Mouse (Mus musculus) forebrain, postnatal 0 days (tissue): ENCODE results near the gene Ankrd36. TPM values are rescaled to one million over a fixed set of nuclear protein-coding genes. Genes with fewer than 3 reads are reported as not detected.
A peak's percentile ranks its signal among the peaks of the same experiment; 100 is the strongest.

ENCODE experiments used
- ATAC-seq: fragments of 200-750 bp; cut with Nextera tagmentation; 2 replicates; pipeline ENCODE4 v1.8.0; 2017; ENCODE audit warnings: mild to moderate bottlenecking, moderate library complexity
- DNase-seq: peaks from one replicate; pipeline ENCODE4 v3.0.0-alpha.2; 2015
- H3K27ac ChIP-seq: fragments of 300-500 bp; sonication (generic); 2 replicates; pipeline ENCODE4 v1.5.1; 2014; ENCODE audit warnings: low read depth, mild to moderate bottlenecking, antibody characterized with exemption, low read length, moderate library complexity, mixed read lengths
- H3K27me3 ChIP-seq: fragments of 300-500 bp; sonication (generic); 2 replicates; pipeline ENCODE4 v1.6.1; 2014; ENCODE audit warnings: mild to moderate bottlenecking, low read length, mixed read lengths; ENCODE audit not compliant: insufficient read depth
- H3K36me3 ChIP-seq: fragments of 300-500 bp; sonication (generic); 2 replicates; pipeline ENCODE4 v1.6.1; 2014; ENCODE audit warnings: mild to moderate bottlenecking, moderate library complexity; ENCODE audit not compliant: insufficient read depth
- H3K4me1 ChIP-seq: fragments of 300-500 bp; sonication (generic); 2 replicates; pipeline ENCODE4 v1.6.1; 2014; ENCODE audit warnings: antibody characterized with exemption; ENCODE audit not compliant: insufficient read depth
- H3K4me2 ChIP-seq: fragments of 300-500 bp; sonication (generic); 2 replicates; pipeline ENCODE4 v1.6.1; 2014; ENCODE audit warnings: low read depth, mild to moderate bottlenecking, moderate library complexity
- H3K4me3 ChIP-seq: fragments of 300-500 bp; sonication (generic); 2 replicates; pipeline ENCODE4 v1.5.1; 2014; ENCODE audit warnings: low read depth, low read length, mixed read lengths
- H3K9ac ChIP-seq: fragments of 300-500 bp; sonication (generic); 2 replicates; pipeline ENCODE4 v1.6.1; 2014; ENCODE audit warnings: mild to moderate bottlenecking
- H3K9me3 ChIP-seq: fragments of 300-500 bp; sonication (generic); 2 replicates; pipeline ENCODE4 v1.6.1; 2016; ENCODE audit warnings: low read length
- CTCF ChIP-seq: sonication (generic); IDR thresholded peaks from 2 replicates; pipeline ENCODE4 v1.5.1; 2016; ENCODE audit warnings: antibody characterized with exemption, control low read depth, low read depth
- WGBS: fragments of 180-500 bp; shearing (Covaris S2); extraction: QIAGEN DNeasy Blood & Tissue Kit; methylation state at CpG from one replicate; pipeline ENCODE4 v1.1.7; 2014; 5-methylcytosine and 5-hydroxymethylcytosine counted together
- polyA plus RNA-seq: library from polyadenylated mRNA; unstranded; fragments of >200 nt; fragmentation: Nextera tagmentation; extraction: Ambion mirVana; gene quantifications from 2 replicates; pipeline ENCODE4 v1.2.1, GENCODE M21; 2015
- total RNA-seq: library from RNA; depleted of rRNA; stranded (reverse); fragments of >200 nt; gene quantifications from 2 replicates; pipeline ENCODE4 v1.2.3, GENCODE M21; 2014

The Ankrd36 gene
- total and polyA plus RNA-seq, 2 experiments from 2014 or later, result 0.24 TPM; not detected in 1

GRCm38 (mm10) chr11:5702271-5702956 lies 132.9 kb downstream of the Ankrd36 start:
- ATAC-seq (no peak), DNase-seq (no peak)
- WGBS, result 64% methylated on average over 5 of the region's 5 CpGs
- H3K9ac ChIP-seq, result no peak overlapping the region
- H3K27ac ChIP-seq, result no peak overlapping the region
- H3K4me2 ChIP-seq, result no peak overlapping the region
- H3K4me1 ChIP-seq, result peaks cover 6% of the 10 kb centered on the region; the same call in 1 of the 2 replicates
- no peaks in the 10 kb centered on the region for H3K27me3 ChIP-seq
- TF ChIP-seq CTCF, result no peak
- H3K4me3 ChIP-seq, result no peak overlapping the region
- H3K36me3 ChIP-seq, result peaks cover 20% of the 10 kb centered on the region
- no peaks in the 10 kb centered on the region for H3K9me3 ChIP-seq

GRCm38 (mm10) chr11:5702957-5703332 lies 133.5 kb downstream of the Ankrd36 start:
- Histone ChIP-seq H3K4me1 (peaks cover 6% of the 10 kb centered on the region; the same call in 1 of the 2 replicates), H3K9ac (no peak overlapping the region), H3K27me3 (no peaks in the 10 kb centered on the region), H3K4me2 (no peak overlapping the region), H3K4me3 (no peak overlapping the region), H3K9me3 (no peaks in the 10 kb centered on the region), H3K27ac (no peak overlapping the region), H3K36me3 (peaks cover 20% of the 10 kb centered on the region)
- TF ChIP-seq CTCF, result no peak
- WGBS, result 83% methylated on average over 6 of the region's 6 CpGs
- no peak for ATAC-seq
- DNase-seq, result no peak

DNA sequence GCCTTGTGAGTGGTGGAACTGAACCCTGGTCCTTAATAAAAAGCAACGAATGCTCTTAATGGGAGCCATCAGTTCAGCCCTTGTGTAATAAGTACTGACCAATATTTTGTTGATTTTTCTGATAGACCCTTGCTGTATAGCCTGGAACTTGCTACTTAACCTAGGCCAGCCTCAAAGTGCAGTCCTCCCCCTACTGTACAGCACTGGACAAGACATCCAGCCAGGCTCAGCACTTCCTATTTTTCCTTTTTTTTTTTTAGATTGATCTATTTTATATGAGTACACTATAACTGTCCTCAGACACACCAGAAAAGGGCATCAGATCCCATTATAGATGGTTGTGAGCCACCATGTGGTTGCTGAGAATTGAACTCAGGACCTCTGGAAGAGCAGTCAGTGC lies 133.9 kb downstream of the Ankrd36 start:
- no peak overlapping the region for H3K27ac ChIP-seq
- H3K9me3 ChIP-seq, result no peaks in the 10 kb centered on the region
- peaks cover 20% of the 10 kb centered on the region for H3K36me3 ChIP-seq
- no peak for ATAC-seq
- H3K4me2 ChIP-seq, result no peak overlapping the region
- TF ChIP-seq CTCF, result 0 out of 2 replicates have a peak, but pooled peaks have one; percentile 10
- peaks cover 6% of the 10 kb centered on the region; the same call in 1 of the 2 replicates for H3K4me1 ChIP-seq
- H3K27me3 ChIP-seq, result no peaks in the 10 kb centered on the region
- DNase-seq, result no peak
- WGBS, result 87% methylated on average over 1 of the region's 1 CpGs
- H3K4me3 ChIP-seq, result no peak overlapping the region
- H3K9ac ChIP-seq, result no peak overlapping the region

GRCm38 (mm10) chr11:5705972-5706371 lies 136.5 kb downstream of the Ankrd36 start:
- no peak for DNase-seq
- 93% methylated on average over 9 of the region's 9 CpGs for WGBS
- H3K9ac ChIP-seq, result peak overlapping the region; percentile 91; the same call in 1 of the 2 replicates
- no peaks in the 10 kb centered on the region for H3K9me3 ChIP-seq
- 0 out of 2 replicates have a peak overlapping the region, but pooled peaks have one; percentile 97 for H3K4me3 ChIP-seq
- peaks cover 6% of the 10 kb centered on the region; the same call in 1 of the 2 replicates for H3K4me1 ChIP-seq
- H3K27ac ChIP-seq, result no peak overlapping the region
- H3K4me2 ChIP-seq, result peak overlapping the region; percentile 81
- H3K27me3 ChIP-seq, result no peaks in the 10 kb centered on the region
- ATAC-seq, result no peak
- peaks cover 20% of the 10 kb centered on the region for H3K36me3 ChIP-seq
- no peak for TF ChIP-seq CTCF

- Histone ChIP-seq H3K9me3 (no peaks in the 10 kb centered on the region), H3K27ac (peak overlapping the region; percentile 70), H3K27me3 (no peaks in the 10 kb centered on the region), H3K4me2 (peak overlapping the region; percentile 81), H3K4me3 (peak overlapping the region; percentile 97), H3K9ac (peak overlapping the region; percentile 91), H3K4me1 (peaks cover 6% of the 10 kb centered on the region; the same call in 1 of the 2 replicates), H3K36me3 (peaks cover 21% of the 10 kb centered on the region)
- DNase-seq (no peak), ATAC-seq (peak; percentile 61)
- no peak for TF ChIP-seq CTCF
- 5% methylated on average over 43 of the region's 43 CpGs for WGBS
Observed at GRCm38 (mm10) chr11:5706874-5707529, 137.5 kb downstream of the Ankrd36 start.

- WGBS, result 19% methylated on average over 49 of the region's 50 CpGs
- TF ChIP-seq CTCF, result no peak
Observed at GRCm38 (mm10) chr11:5707530-5708353, 138.3 kb downstream of the Ankrd36 start.

More at GRCm38 (mm10) chr11:5707530-5708353, 138.3 kb downstream of the Ankrd36 start:
- Histone ChIP-seq H3K4me2 (peak overlapping the region; percentile 81), H3K9ac (peak overlapping the region; percentile 91), H3K36me3 (peaks cover 28% of the 10 kb centered on the region), H3K4me3 (peak overlapping the region; percentile 97), H3K27ac (peak overlapping the region; percentile 70), H3K27me3 (no peaks in the 10 kb centered on the region), H3K9me3 (no peaks in the 10 kb centered on the region), H3K4me1 (peaks cover 6% of the 10 kb centered on the region; the same call in 1 of the 2 replicates)
- DNase-seq (peak; percentile 93), ATAC-seq (peak; percentile 98)
